Mouse (Mus musculus) midbrain, embryonic 15.5 days (tissue): ENCODE data around the gene Wdr17. TPM values are rescaled to one million over a fixed set of nuclear protein-coding genes. Genes with fewer than 3 reads are reported as not detected.

Experiments used
- ATAC-seq: fragments of 200-750 bp; cut with Nextera tagmentation; replicated peaks from 2 replicates; pipeline ENCODE4 v1.8.0; 2017; ENCODE audit warnings: moderate TSS enrichment
- H3K27ac ChIP-seq: fragments of 300-500 bp; sonication (generic); 2 replicates; pipeline ENCODE4 v1.5.1; 2015; ENCODE audit warnings: mild to moderate bottlenecking, inconsistent platforms
- H3K27me3 ChIP-seq: fragments of 300-500 bp; sonication (generic); replicated peaks from 2 replicates; pipeline ENCODE4 v1.6.1; 2015; ENCODE audit warnings: inconsistent platforms
- H3K36me3 ChIP-seq: fragments of 300-500 bp; sonication (generic); replicated peaks from 2 replicates; pipeline ENCODE4 v1.6.1; 2015; ENCODE audit warnings: inconsistent platforms
- H3K4me1 ChIP-seq: fragments of 300-500 bp; sonication (generic); 2 replicates; pipeline ENCODE4 v1.6.1; 2015; ENCODE audit warnings: inconsistent platforms
- H3K4me2 ChIP-seq: fragments of 300-500 bp; sonication (generic); 2 replicates; pipeline ENCODE4 v1.6.1; 2015; ENCODE audit warnings: inconsistent platforms, mild to moderate bottlenecking, moderate library complexity
- H3K4me3 ChIP-seq: fragments of 300-500 bp; sonication (generic); 2 replicates; pipeline ENCODE4 v1.5.1; 2015; ENCODE audit warnings: mild to moderate bottlenecking, inconsistent platforms
- H3K9ac ChIP-seq: fragments of 300-500 bp; sonication (generic); 2 replicates; pipeline ENCODE4 v1.6.1; 2015; ENCODE audit warnings: mild to moderate bottlenecking, inconsistent platforms
- H3K9me3 ChIP-seq: fragments of 300-500 bp; sonication (generic); 2 replicates; pipeline ENCODE4 v1.6.1; 2016; ENCODE audit warnings: inconsistent platforms
- WGBS: fragments of 180-500 bp; shearing (Covaris S2); methylation state at CpG from one replicate; pipeline ENCODE4 v1.1.7; 2015; ENCODE audit warnings: mixed read lengths; 5-methylcytosine and 5-hydroxymethylcytosine counted together
- polyA plus RNA-seq: library from polyadenylated mRNA; unstranded; fragments of >200 nt; fragmentation: Nextera tagmentation; extraction: Ambion mirVana; gene quantifications from 2 replicates; pipeline ENCODE4 v1.2.1, GENCODE M21; 2015

The Wdr17 gene
- 16.8 and 17.5 TPM in 2 replicates for polyA plus RNA-seq

GRCm38 (mm10) chr8:54886987-54887785 lies at the start of gene Wdr17:
Wdr17 (minus strand) TSS chr8:54887184.
- no peaks in the 10 kb centered on the region for H3K9me3 ChIP-seq
- no peak within 1 kb of the TSS for H3K27ac ChIP-seq
- H3K4me3 ChIP-seq, result no peak within 1 kb of the TSS
- H3K27me3 ChIP-seq, result no peaks in the 10 kb centered on the region
- WGBS, result 87% methylated on average over 9 of the region's 9 CpGs
- no peak for ATAC-seq
- H3K4me2 ChIP-seq, result no peak within 1 kb of the TSS
- no peaks in the 10 kb centered on the region for H3K4me1 ChIP-seq
- H3K36me3 ChIP-seq, result no peaks in the 10 kb centered on the region
- H3K9ac ChIP-seq, result no peak within 1 kb of the TSS

GRCm38 (mm10) chr8:54932306-54932705 lies 45.3 kb upstream of the Wdr17 start:
- no peak overlapping the region for H3K27ac ChIP-seq
- no peak overlapping the region for H3K9ac ChIP-seq
- 70% methylated on average over 2 of the region's 2 CpGs for WGBS
- H3K36me3 ChIP-seq, result no peaks in the 10 kb centered on the region
- no peak for ATAC-seq
- H3K4me1 ChIP-seq, result no peaks in the 10 kb centered on the region
- no peaks in the 10 kb centered on the region for H3K27me3 ChIP-seq
- H3K4me2 ChIP-seq, result no peak overlapping the region
- H3K9me3 ChIP-seq, result no peaks in the 10 kb centered on the region
- H3K4me3 ChIP-seq, result no peak overlapping the region

- Histone ChIP-seq H3K4me1 (peaks cover 7% of the 10 kb centered on the region; the same call in 1 of the 2 replicates), H3K4me2 (no peak overlapping the region), H3K9me3 (no peaks in the 10 kb centered on the region), H3K36me3 (no peaks in the 10 kb centered on the region), H3K27me3 (no peaks in the 10 kb centered on the region), H3K9ac (no peak overlapping the region), H3K27ac (no peak overlapping the region), H3K4me3 (no peak overlapping the region)
- 87% methylated on average over 3 of the region's 3 CpGs for WGBS
- no peak for ATAC-seq
Measured at GRCm38 (mm10) chr8:54924936-54925335, 38.0 kb upstream of the Wdr17 start.

GRCm38 (mm10) chr8:54922160-54922855 lies 35.3 kb upstream of the Wdr17 start:
- Histone ChIP-seq H3K9me3 (no peaks in the 10 kb centered on the region), H3K36me3 (no peaks in the 10 kb centered on the region), H3K4me1 (peaks cover 7% of the 10 kb centered on the region; the same call in 1 of the 2 replicates), H3K9ac (no peak overlapping the region), H3K4me3 (no peak overlapping the region), H3K27me3 (no peaks in the 10 kb centered on the region), H3K27ac (peak overlapping the region; percentile 31), H3K4me2 (no peak overlapping the region)
- peak; percentile 54; the same call in 1 of the 2 replicates for ATAC-seq
- WGBS, result 18% methylated on average over 2 of the region's 2 CpGs

GRCm38 (mm10) chr8:54917710-54918109 lies 30.7 kb upstream of the Wdr17 start:
- Histone ChIP-seq H3K27ac (no peak overlapping the region), H3K27me3 (no peaks in the 10 kb centered on the region), H3K4me2 (no peak overlapping the region), H3K9ac (no peak overlapping the region), H3K36me3 (no peaks in the 10 kb centered on the region), H3K9me3 (no peaks in the 10 kb centered on the region), H3K4me3 (no peak overlapping the region), H3K4me1 (peaks cover 7% of the 10 kb centered on the region; the same call in 1 of the 2 replicates)
- WGBS, result 67% methylated on average over 8 of the region's 9 CpGs
- no peak for ATAC-seq

- no peaks in the 10 kb centered on the region for H3K36me3 ChIP-seq
- no peak for ATAC-seq
- H3K4me3 ChIP-seq, result no peak overlapping the region
- no peaks in the 10 kb centered on the region for H3K27me3 ChIP-seq
- no peak overlapping the region for H3K27ac ChIP-seq
- H3K4me1 ChIP-seq, result no peaks in the 10 kb centered on the region
- no peak overlapping the region for H3K9ac ChIP-seq
- no peaks in the 10 kb centered on the region for H3K9me3 ChIP-seq
- WGBS, result 95% methylated on average over 2 of the region's 2 CpGs
- H3K4me2 ChIP-seq, result no peak overlapping the region
Measured at GRCm38 (mm10) chr8:54912891-54913290, 25.9 kb upstream of the Wdr17 start.

GRCm38 (mm10) chr8:54899444-54899843 lies 12.5 kb upstream of the Wdr17 start:
- no peaks in the 10 kb centered on the region for H3K36me3 ChIP-seq
- no peak for ATAC-seq
- no peaks in the 10 kb centered on the region for H3K9me3 ChIP-seq
- H3K4me1 ChIP-seq, result no peaks in the 10 kb centered on the region
- no peak overlapping the region for H3K9ac ChIP-seq
- no peak overlapping the region for H3K4me2 ChIP-seq
- no peaks in the 10 kb centered on the region for H3K27me3 ChIP-seq
- H3K4me3 ChIP-seq, result no peak overlapping the region
- 88% methylated on average over 2 of the region's 2 CpGs for WGBS
- H3K27ac ChIP-seq, result no peak overlapping the region

GRCm38 (mm10) chr8:54894637-54895322 lies 7.8 kb upstream of the Wdr17 start:
- H3K27ac ChIP-seq, result no peak overlapping the region

GRCm38 (mm10) chr8:54894180-54894579 lies 7.2 kb upstream of the Wdr17 start:
- Histone ChIP-seq H3K9ac (no peak overlapping the region), H3K4me1 (no peaks in the 10 kb centered on the region), H3K27ac (no peak overlapping the region), H3K27me3 (no peaks in the 10 kb centered on the region), H3K4me3 (no peak overlapping the region), H3K9me3 (no peaks in the 10 kb centered on the region), H3K36me3 (no peaks in the 10 kb centered on the region), H3K4me2 (no peak overlapping the region)
- ATAC-seq, result no peak
- 86% methylated on average over 1 of the region's 1 CpGs for WGBS

More at GRCm38 (mm10) chr8:54894637-54895322, 7.8 kb upstream of the Wdr17 start:
- no peaks in the 10 kb centered on the region for H3K4me1 ChIP-seq
- H3K36me3 ChIP-seq, result no peaks in the 10 kb centered on the region
- no peak overlapping the region for H3K9ac ChIP-seq
- H3K27me3 ChIP-seq, result no peaks in the 10 kb centered on the region
- ATAC-seq, result no peak
- H3K4me2 ChIP-seq, result no peak overlapping the region
- no peaks in the 10 kb centered on the region for H3K9me3 ChIP-seq
- H3K4me3 ChIP-seq, result no peak overlapping the region
- 81% methylated on average over 2 of the region's 2 CpGs for WGBS

GRCm38 (mm10) chr8:54886560-54886959 lies 424 bp downstream of the Wdr17 start:
- Histone ChIP-seq H3K4me3 (no peak overlapping the region), H3K4me1 (no peaks in the 10 kb centered on the region), H3K36me3 (no peaks in the 10 kb centered on the region), H3K27ac (no peak overlapping the region), H3K9ac (no peak overlapping the region), H3K27me3 (no peaks in the 10 kb centered on the region), H3K4me2 (no peak overlapping the region), H3K9me3 (no peaks in the 10 kb centered on the region)
- ATAC-seq, result no peak
- 78% methylated on average over 4 of the region's 4 CpGs for WGBS

GRCm38 (mm10) chr8:54876458-54876857 lies 10.5 kb downstream of the Wdr17 start:
- H3K36me3 ChIP-seq, result no peaks in the 10 kb centered on the region
- H3K27ac ChIP-seq, result no peak overlapping the region
- no peak overlapping the region for H3K4me3 ChIP-seq
- H3K9me3 ChIP-seq, result no peaks in the 10 kb centered on the region
- H3K9ac ChIP-seq, result no peak overlapping the region
- H3K4me1 ChIP-seq, result no peaks in the 10 kb centered on the region
- ATAC-seq, result no peak
- WGBS, result 93% methylated on average over 4 of the region's 4 CpGs
- no peaks in the 10 kb centered on the region for H3K27me3 ChIP-seq
- no peak overlapping the region for H3K4me2 ChIP-seq

- 16% methylated on average over 1 of the region's 1 CpGs for WGBS
- H3K9me3 ChIP-seq, result no peaks in the 10 kb centered on the region
- peaks cover 11% of the 10 kb centered on the region; the same call in 1 of the 2 replicates for H3K4me1 ChIP-seq
- no peak overlapping the region for H3K4me3 ChIP-seq
- H3K27ac ChIP-seq, result peak overlapping the region; percentile 75
- no peaks in the 10 kb centered on the region for H3K36me3 ChIP-seq
- H3K27me3 ChIP-seq, result no peaks in the 10 kb centered on the region
- H3K9ac ChIP-seq, result no peak overlapping the region
- ATAC-seq, result peak; percentile 76
- H3K4me2 ChIP-seq, result 0 out of 2 replicates have a peak overlapping the region, but pooled peaks have one; percentile 0
Measured at GRCm38 (mm10) chr8:54864761-54865064, 22.3 kb downstream of the Wdr17 start.
